Mouse (Mus musculus): ENCODE data around the gene Brinp1. TPM values are rescaled to one million over a fixed set of nuclear protein-coding genes. Genes with fewer than 3 reads are reported as not detected.

The Brinp1 gene
- total and polyA plus RNA-seq, 3 experiments, result not detected

- dilution Hi-C loops (cut with MboI; ENCODE audit: extremely low pct_ligation_motif_present, extremely low pct_unique_long_range_greater_than_20kb, low sequenced_read_pairs) (no loop called here), in situ Hi-C loops (cut with MboI; ENCODE audit: low pct_ligation_motif_present, low pct_unique_long_range_greater_than_20kb, low sequenced_read_pairs) (no loop called here)
- H3K36me3 ChIP-seq (replicated peaks in 1 of 2; ENCODE audit: control insufficient read depth in 1 of 2, insufficient read depth in 1 of 2, low read length in 1 of 2), result no peaks in the 10 kb centered on the region
- H3K4me1 ChIP-seq (ENCODE audit: control insufficient read depth in 1 of 2, insufficient read depth in 2 of 2), result no peaks in the 10 kb centered on the region
- no peak overlapping the region for H3K4me3 ChIP-seq (replicated peaks in 1 of 3; ENCODE audit: low read depth in 2 of 3, low read length in 2 of 3, poor library complexity in 1 of 3)
- no peaks in the 10 kb centered on the region for H3K79me2 ChIP-seq (replicated peaks; ENCODE audit: control insufficient read depth, extremely low read depth, insufficient read depth, poor library complexity, severe bottlenecking)
- no peak overlapping the region for H3K9ac ChIP-seq (ENCODE audit: insufficient read depth, low read depth)
- no peak overlapping the region for H3K27ac ChIP-seq (ENCODE audit: insufficient read depth, low read depth)
- H3K4me2 ChIP-seq (ENCODE audit: insufficient read depth, low read depth, poor library complexity, severe bottlenecking), result no peak overlapping the region
- H3K27me3 ChIP-seq (replicated peaks), result no peaks in the 10 kb centered on the region
- H3K9me3 ChIP-seq (replicated peaks; ENCODE audit: low read length), result peaks cover 41% of the 10 kb centered on the region
- TF ChIP-seq CHD1 (IDR thresholded peaks at IDR 0.05; ENCODE audit: low read depth, low read length), result no peak
- no peak for TF ChIP-seq RAD21 (IDR thresholded peaks at IDR 0.05; ENCODE audit: low read depth, low read length)
- no peak for TF ChIP-seq GABPA (IDR thresholded peaks at IDR 0.05; ENCODE audit: insufficient replicate concordance, low read depth, low read length)
- no peak for TF ChIP-seq ETS1 (conservative IDR thresholded peaks at IDR 0.05; ENCODE audit: low read depth, low read length)
- no peak for TF ChIP-seq MEF2A (IDR thresholded peaks at IDR 0.05; ENCODE audit: borderline replicate concordance, low read depth, low read length)
- TF ChIP-seq POLR2A (IDR thresholded peaks at IDR 0.05; ENCODE audit: low read depth, low read length), result no peak
- TF ChIP-seq BHLHE40 (IDR thresholded peaks at IDR 0.05; ENCODE audit: low read depth, low read length), result no peak
- TF ChIP-seq KAT2A (IDR thresholded peaks at IDR 0.05; ENCODE audit: insufficient replicate concordance, low read length), result no peak
- no peak for TF ChIP-seq USF2 (conservative IDR thresholded peaks at IDR 0.05; ENCODE audit: low read depth, low read length)
- no peak for DNase-seq (ENCODE audit: extremely low read depth)
These were observed 166.6 kb downstream of the Brinp1 start for GRCm38 (mm10) chr4:68787642-68788041.

DNA sequence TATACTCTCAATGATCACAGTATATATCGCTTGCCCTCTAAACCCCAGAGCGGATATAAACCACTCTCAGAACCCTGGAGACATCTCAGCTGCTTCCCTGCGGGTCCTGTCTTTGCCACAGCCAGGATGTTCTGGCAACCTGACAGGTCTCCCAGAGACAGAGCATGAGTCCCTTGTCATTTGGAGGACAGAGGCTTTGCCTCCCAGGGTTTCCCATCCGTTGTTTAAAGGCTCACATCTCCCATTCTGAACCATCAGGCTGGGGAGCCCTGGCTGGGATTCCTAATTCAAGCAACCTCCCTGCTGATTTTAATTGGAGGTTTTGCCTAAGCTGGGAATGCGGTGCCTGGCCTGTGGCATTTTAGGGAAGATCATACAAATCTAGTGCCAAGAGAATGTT is 185.9 kb downstream of the Brinp1 start:
- Histone ChIP-seq H3K4me1 (ENCODE audit: control insufficient read depth in 1 of 2, insufficient read depth in 2 of 2) (no peaks in the 10 kb centered on the region), H3K9ac (ENCODE audit: insufficient read depth, low read depth) (no peak overlapping the region), H3K27ac (ENCODE audit: insufficient read depth, low read depth) (no peak overlapping the region), H3K36me3 (replicated peaks in 1 of 2; ENCODE audit: control insufficient read depth in 1 of 2, insufficient read depth in 1 of 2, low read length in 1 of 2) (no peaks in the 10 kb centered on the region), H3K4me2 (ENCODE audit: insufficient read depth, low read depth, poor library complexity, severe bottlenecking) (no peak overlapping the region), H3K9me3 (replicated peaks; ENCODE audit: low read length) (peaks cover 47% of the 10 kb centered on the region), H3K4me3 (replicated peaks in 1 of 3; ENCODE audit: low read depth in 2 of 3, low read length in 2 of 3, poor library complexity in 1 of 3) (no peak overlapping the region), H3K27me3 (replicated peaks) (no peaks in the 10 kb centered on the region), H3K79me2 (replicated peaks; ENCODE audit: control insufficient read depth, extremely low read depth, insufficient read depth, poor library complexity, severe bottlenecking) (no peaks in the 10 kb centered on the region)
- no peak for DNase-seq (ENCODE audit: extremely low read depth)
- dilution Hi-C loops (cut with MboI; ENCODE audit: extremely low pct_ligation_motif_present, extremely low pct_unique_long_range_greater_than_20kb, low sequenced_read_pairs), result no loop called here
- in situ Hi-C loops (cut with MboI; ENCODE audit: low pct_ligation_motif_present, low pct_unique_long_range_greater_than_20kb, low sequenced_read_pairs), result no loop called here
- TF ChIP-seq RAD21 (IDR thresholded peaks at IDR 0.05; ENCODE audit: low read depth, low read length), result no peak
- TF ChIP-seq CHD2 (IDR thresholded peaks at IDR 0.05; ENCODE audit: low read length), result no peak
- TF ChIP-seq TBP (conservative IDR thresholded peaks at IDR 0.05; ENCODE audit: low read depth, low read length), result no peak
- TF ChIP-seq RCOR1 (conservative IDR thresholded peaks at IDR 0.05; ENCODE audit: low read depth, low read length), result no peak
- no peak for TF ChIP-seq SIN3A (IDR thresholded peaks at IDR 0.05; ENCODE audit: low read length)
- no peak for TF ChIP-seq ZMIZ1 (IDR thresholded peaks at IDR 0.05; ENCODE audit: low read depth, low read length)
- no peak for TF ChIP-seq MEF2A (IDR thresholded peaks at IDR 0.05; ENCODE audit: borderline replicate concordance, low read depth, low read length)

DNA sequence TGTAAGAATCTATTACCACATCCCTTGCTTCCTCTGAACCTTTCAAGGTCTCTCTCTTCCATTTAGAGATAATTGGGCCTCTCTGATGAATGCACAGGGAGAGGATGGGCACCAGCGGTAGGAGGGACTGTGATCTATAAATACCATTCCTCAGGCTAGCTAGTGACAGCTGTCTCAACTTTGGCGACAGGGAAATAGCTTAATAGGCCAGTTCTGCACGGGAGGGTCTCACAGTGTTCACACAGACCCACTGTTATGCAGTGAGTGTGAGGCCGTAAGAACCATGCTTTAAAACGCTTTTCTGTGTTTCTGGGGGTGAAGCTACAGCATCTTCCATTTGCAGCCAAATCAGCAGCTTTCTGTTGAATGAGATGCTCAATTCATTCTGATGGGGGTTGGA is 186.8 kb downstream of the Brinp1 start:
- H3K27ac ChIP-seq (ENCODE audit: insufficient read depth, low read depth), result no peak overlapping the region
- dilution Hi-C loops (cut with MboI; ENCODE audit: extremely low pct_ligation_motif_present, extremely low pct_unique_long_range_greater_than_20kb, low sequenced_read_pairs) (no loop called here), in situ Hi-C loops (cut with MboI; ENCODE audit: low pct_ligation_motif_present, low pct_unique_long_range_greater_than_20kb, low sequenced_read_pairs) (no loop called here)
- no peaks in the 10 kb centered on the region for H3K27me3 ChIP-seq (replicated peaks)
- no peaks in the 10 kb centered on the region for H3K4me1 ChIP-seq (ENCODE audit: control insufficient read depth in 1 of 2, insufficient read depth in 2 of 2)
- peaks cover 54% of the 10 kb centered on the region for H3K9me3 ChIP-seq (replicated peaks; ENCODE audit: low read length)
- no peaks in the 10 kb centered on the region for H3K36me3 ChIP-seq (replicated peaks in 1 of 2; ENCODE audit: control insufficient read depth in 1 of 2, insufficient read depth in 1 of 2, low read length in 1 of 2)
- no peaks in the 10 kb centered on the region for H3K79me2 ChIP-seq (replicated peaks; ENCODE audit: control insufficient read depth, extremely low read depth, insufficient read depth, poor library complexity, severe bottlenecking)
- no peak for TF ChIP-seq GABPA (IDR thresholded peaks at IDR 0.05; ENCODE audit: insufficient replicate concordance, low read depth, low read length)
- no peak for TF ChIP-seq JUN (IDR thresholded peaks at IDR 0.05; ENCODE audit: insufficient read depth, low read depth, low read length)
- TF ChIP-seq ETS1 (conservative IDR thresholded peaks at IDR 0.05; ENCODE audit: low read depth, low read length), result no peak
- TF ChIP-seq TBP (conservative IDR thresholded peaks at IDR 0.05; ENCODE audit: low read depth, low read length), result no peak
- TF ChIP-seq MAZ (IDR thresholded peaks at IDR 0.05; ENCODE audit: low read depth, low read length), result no peak
- no peak overlapping the region for H3K9ac ChIP-seq (ENCODE audit: insufficient read depth, low read depth)
- no peak for DNase-seq (ENCODE audit: extremely low read depth)
- no peak overlapping the region for H3K4me3 ChIP-seq (replicated peaks in 1 of 3; ENCODE audit: low read depth in 2 of 3, low read length in 2 of 3, poor library complexity in 1 of 3)
- H3K4me2 ChIP-seq (ENCODE audit: insufficient read depth, low read depth, poor library complexity, severe bottlenecking), result no peak overlapping the region

Measured in CH12.LX (cell line).